Mouse (Mus musculus): ENCODE results near the gene Ugt3a1. TPM values are rescaled to one million over a fixed set of nuclear protein-coding genes. Genes with fewer than 3 reads are reported as not detected.
"Not testable (repeated sequence)": the region's sequence is repeated elsewhere in the genome, so short reads cannot be mapped to it uniquely, and the experiment has no call there.

The Ugt3a1 gene
- polyA plus RNA-seq (2014; fragmentation: Nextera tagmentation; extraction: Ambion mirVana) = not detected in 2 replicates

DNA sequence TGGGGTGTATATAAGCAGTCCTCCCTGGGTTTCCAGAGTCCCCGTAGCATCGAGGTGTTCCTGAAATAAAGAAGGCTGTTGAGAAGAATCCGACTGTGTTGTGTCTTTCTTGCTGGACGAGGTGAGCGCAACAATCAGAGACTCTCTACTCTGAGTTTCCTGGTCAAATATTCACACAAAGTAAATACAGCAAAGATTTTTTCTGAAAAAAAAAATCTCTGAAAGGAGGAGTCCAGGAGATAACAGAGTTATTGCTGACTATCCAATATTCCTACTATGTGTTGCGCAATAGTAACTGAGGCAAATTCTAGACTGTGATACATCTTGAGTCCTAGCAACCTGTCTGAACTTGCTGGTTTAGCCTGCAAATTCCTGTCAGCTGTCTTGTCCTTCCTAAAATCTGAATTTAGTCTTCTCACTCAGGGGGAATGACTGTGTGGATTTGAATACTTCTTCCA, at the start of gene Ugt3a1:
Ugt3a1 (plus strand) TSS at position 51 of the 458 bp plus-strand sequence.
- Histone ChIP-seq H3K4me2 (replicated peaks; ENCODE audit: low read depth, low read length) (no peak within 1 kb of the TSS), H3K27ac (ENCODE audit: low read length) (no peak within 1 kb of the TSS), H3K27me3 (ENCODE audit: control insufficient read depth, insufficient read depth, low read length) (no peaks in the 10 kb centered on the region), H3K4me1 (ENCODE audit: control insufficient read depth, insufficient read depth, low read length) (no peaks in the 10 kb centered on the region), H3K4me3 (ENCODE audit: low read depth, low read length) (no peak within 1 kb of the TSS), H3K9ac (replicated peaks; ENCODE audit: low read depth, low read length) (no peak within 1 kb of the TSS), H3K36me3 (ENCODE audit: control insufficient read depth, insufficient read depth, low read length) (no peaks in the 10 kb centered on the region), H3K9me3 (ENCODE audit: control insufficient read depth, low read depth, low read length) (no peaks in the 10 kb centered on the region)
- ATAC-seq (ENCODE audit: insufficient number of reproducible peaks, insufficient read depth, low FRiP score, low read depth) = no peak
- WGBS = 87% methylated on average over 6 of the region's 6 CpGs

DNA sequence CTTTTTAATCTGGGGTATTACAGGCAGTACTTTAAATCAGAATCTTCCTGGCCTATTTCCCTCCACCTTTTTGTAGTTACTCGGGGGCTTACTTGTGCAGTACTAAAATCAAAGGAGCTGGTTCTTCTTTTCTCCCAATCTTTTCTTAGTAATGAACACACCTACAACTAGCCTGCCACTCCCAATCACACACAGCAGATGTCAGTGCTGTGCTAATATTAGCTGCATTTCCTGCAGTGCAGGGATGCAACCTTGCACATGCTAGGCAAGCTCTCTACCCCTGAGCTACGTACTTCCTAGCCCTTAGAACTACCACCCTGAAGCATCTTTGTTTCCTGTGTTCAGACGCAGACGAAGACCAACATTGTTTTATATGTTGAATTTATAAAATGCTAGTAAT, 45.8 kb upstream of the Ugt3a1 start:
- H3K9ac ChIP-seq (replicated peaks; ENCODE audit: low read depth, low read length); ATAC-seq (ENCODE audit: insufficient number of reproducible peaks, insufficient read depth, low FRiP score, low read depth); H3K27me3 ChIP-seq (ENCODE audit: control insufficient read depth, insufficient read depth, low read length); H3K27ac ChIP-seq (ENCODE audit: low read length); H3K4me2 ChIP-seq (replicated peaks; ENCODE audit: low read depth, low read length); H3K4me3 ChIP-seq (ENCODE audit: low read depth, low read length); H3K9me3 ChIP-seq (ENCODE audit: control insufficient read depth, low read depth, low read length); H3K36me3 ChIP-seq (ENCODE audit: control insufficient read depth, insufficient read depth, low read length); H3K4me1 ChIP-seq (ENCODE audit: control insufficient read depth, insufficient read depth, low read length): not testable (repeated sequence)
- 69% methylated on average over 4 of the region's 4 CpGs for WGBS

DNA sequence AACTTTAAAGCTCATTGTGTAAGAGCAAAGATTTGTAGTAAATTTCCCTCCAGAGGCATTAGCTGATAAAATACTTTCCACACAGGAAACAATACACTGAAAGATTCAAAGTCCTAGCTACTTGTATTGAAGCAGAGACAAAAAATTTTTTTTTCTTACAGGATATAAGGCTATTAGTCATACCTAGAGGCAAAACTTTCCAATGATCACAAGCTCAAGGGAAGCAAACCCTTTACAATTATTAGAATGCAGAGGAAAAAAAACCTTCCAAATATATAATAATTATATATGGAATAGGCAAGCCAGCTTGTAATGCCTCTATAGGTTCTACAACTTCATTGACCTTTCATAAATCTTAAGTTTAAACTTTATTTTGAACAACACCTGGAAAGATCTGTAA, 30.3 kb upstream of the Ugt3a1 start:
- H3K9me3 ChIP-seq (ENCODE audit: control insufficient read depth, low read depth, low read length) = no peaks in the 10 kb centered on the region
- no peak for ATAC-seq (ENCODE audit: insufficient number of reproducible peaks, insufficient read depth, low FRiP score, low read depth)
- H3K36me3 ChIP-seq (ENCODE audit: control insufficient read depth, insufficient read depth, low read length) = no peaks in the 10 kb centered on the region
- H3K4me1 ChIP-seq (ENCODE audit: control insufficient read depth, insufficient read depth, low read length) = no peaks in the 10 kb centered on the region
- H3K9ac ChIP-seq (replicated peaks; ENCODE audit: low read depth, low read length) = no peak overlapping the region
- H3K27ac ChIP-seq (ENCODE audit: low read length) = no peak overlapping the region
- no peak overlapping the region for H3K4me2 ChIP-seq (replicated peaks; ENCODE audit: low read depth, low read length)
- no peaks in the 10 kb centered on the region for H3K27me3 ChIP-seq (ENCODE audit: control insufficient read depth, insufficient read depth, low read length)
- no peak overlapping the region for H3K4me3 ChIP-seq (ENCODE audit: low read depth, low read length)

DNA sequence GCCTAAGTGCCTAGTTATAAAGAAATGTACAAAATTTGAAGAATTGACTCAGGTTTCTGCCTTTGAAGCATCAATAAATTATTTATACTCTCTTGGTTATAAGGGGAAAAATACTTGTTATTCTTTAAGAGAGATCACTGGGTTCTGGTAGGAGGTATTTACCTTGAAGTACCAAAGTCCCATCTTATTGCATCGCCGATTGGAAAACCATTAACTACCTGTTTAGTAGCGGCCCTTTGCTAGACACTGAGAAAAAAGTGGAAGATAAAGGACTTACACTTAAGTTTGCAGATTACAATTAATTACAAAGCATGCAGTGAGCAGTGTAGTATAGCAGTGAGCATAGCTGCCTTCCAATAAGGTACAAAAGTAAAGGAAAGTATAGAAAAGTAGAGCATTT, 23.8 kb upstream of the Ugt3a1 start:
- Histone ChIP-seq H3K4me2 (replicated peaks; ENCODE audit: low read depth, low read length) (no peak overlapping the region), H3K9me3 (ENCODE audit: control insufficient read depth, low read depth, low read length) (no peaks in the 10 kb centered on the region), H3K4me3 (ENCODE audit: low read depth, low read length) (no peak overlapping the region), H3K4me1 (ENCODE audit: control insufficient read depth, insufficient read depth, low read length) (no peaks in the 10 kb centered on the region), H3K9ac (replicated peaks; ENCODE audit: low read depth, low read length) (no peak overlapping the region), H3K36me3 (ENCODE audit: control insufficient read depth, insufficient read depth, low read length) (no peaks in the 10 kb centered on the region), H3K27ac (ENCODE audit: low read length) (no peak overlapping the region), H3K27me3 (ENCODE audit: control insufficient read depth, insufficient read depth, low read length) (no peaks in the 10 kb centered on the region)
- no peak for ATAC-seq (ENCODE audit: insufficient number of reproducible peaks, insufficient read depth, low FRiP score, low read depth)
- WGBS = 94% methylated on average over 3 of the region's 3 CpGs

DNA sequence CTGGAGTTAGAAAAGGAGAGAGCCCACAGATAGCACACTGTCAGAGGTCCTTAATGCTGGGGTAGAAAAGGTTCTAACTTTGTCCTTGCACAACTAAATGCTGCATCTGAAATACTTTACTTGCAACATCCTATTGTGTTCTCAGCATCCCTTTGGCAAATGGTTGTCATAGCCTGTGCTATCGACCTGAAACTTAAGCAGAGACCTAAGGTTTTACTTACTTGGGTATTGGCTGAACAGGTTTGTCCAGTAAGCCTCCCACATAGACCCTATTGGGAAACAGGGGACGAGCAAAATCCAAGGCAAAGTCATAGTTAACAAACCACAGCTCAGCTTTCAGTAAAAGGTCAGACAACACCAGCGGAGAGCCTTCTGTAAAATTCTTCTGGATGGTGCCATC, 16.1 kb upstream of the Ugt3a1 start:
- Histone ChIP-seq H3K4me2 (replicated peaks; ENCODE audit: low read depth, low read length) (no peak overlapping the region), H3K9me3 (ENCODE audit: control insufficient read depth, low read depth, low read length) (no peaks in the 10 kb centered on the region), H3K27me3 (ENCODE audit: control insufficient read depth, insufficient read depth, low read length) (no peaks in the 10 kb centered on the region), H3K36me3 (ENCODE audit: control insufficient read depth, insufficient read depth, low read length) (no peaks in the 10 kb centered on the region), H3K4me1 (ENCODE audit: control insufficient read depth, insufficient read depth, low read length) (no peaks in the 10 kb centered on the region), H3K9ac (replicated peaks; ENCODE audit: low read depth, low read length) (no peak overlapping the region), H3K27ac (ENCODE audit: low read length) (no peak overlapping the region), H3K4me3 (ENCODE audit: low read depth, low read length) (no peak overlapping the region)
- 78% methylated on average over 3 of the region's 3 CpGs for WGBS
- no peak for ATAC-seq (ENCODE audit: insufficient number of reproducible peaks, insufficient read depth, low FRiP score, low read depth)

DNA sequence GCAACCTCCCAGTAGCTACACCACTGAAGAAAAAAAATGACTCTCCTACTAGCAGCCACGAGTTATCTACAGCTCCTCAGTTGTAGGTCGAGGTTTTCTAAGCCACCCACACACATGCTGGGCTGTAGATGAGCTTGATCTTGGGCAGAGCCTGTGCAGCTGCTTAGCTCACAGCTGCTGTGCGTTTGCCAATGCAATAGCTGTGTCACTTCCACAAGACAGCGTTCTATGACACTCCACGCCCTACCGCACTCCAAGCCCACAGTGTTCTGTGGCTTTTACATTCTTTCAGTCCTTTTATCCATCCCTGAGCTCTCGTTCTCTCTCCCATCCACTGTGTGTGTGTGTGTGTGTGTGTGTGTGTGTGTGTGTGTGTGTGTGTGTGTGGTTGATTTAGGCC, 4.8 kb upstream of the Ugt3a1 start:
- Histone ChIP-seq H3K36me3 (ENCODE audit: control insufficient read depth, insufficient read depth, low read length) (no peaks in the 10 kb centered on the region), H3K4me1 (ENCODE audit: control insufficient read depth, insufficient read depth, low read length) (no peaks in the 10 kb centered on the region), H3K4me2 (replicated peaks; ENCODE audit: low read depth, low read length) (no peak overlapping the region), H3K27ac (ENCODE audit: low read length) (no peak overlapping the region), H3K9me3 (ENCODE audit: control insufficient read depth, low read depth, low read length) (no peaks in the 10 kb centered on the region), H3K9ac (replicated peaks; ENCODE audit: low read depth, low read length) (no peak overlapping the region), H3K4me3 (ENCODE audit: low read depth, low read length) (no peak overlapping the region), H3K27me3 (ENCODE audit: control insufficient read depth, insufficient read depth, low read length) (no peaks in the 10 kb centered on the region)
- no peak for ATAC-seq (ENCODE audit: insufficient number of reproducible peaks, insufficient read depth, low FRiP score, low read depth)
- 71% methylated on average over 7 of the region's 7 CpGs for WGBS

DNA sequence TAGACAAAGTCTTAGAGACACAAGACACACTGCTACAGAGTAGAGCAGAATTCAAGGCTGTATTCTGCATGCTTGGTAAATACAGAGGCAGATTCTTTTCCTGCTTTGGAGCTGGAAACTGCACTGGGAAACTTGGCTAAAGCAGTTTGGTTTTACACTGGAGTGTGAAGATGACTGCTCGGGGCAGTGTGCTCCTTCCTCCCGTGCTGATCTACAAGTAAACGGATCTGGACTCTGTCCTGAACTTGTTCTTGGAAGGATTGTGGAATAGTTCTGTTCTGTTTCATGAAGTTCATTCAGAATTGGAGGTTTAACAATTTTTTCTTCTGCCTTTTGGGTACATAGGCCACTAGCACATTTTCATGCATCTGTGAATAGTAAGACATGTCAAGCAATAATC, 2.3 kb downstream of the Ugt3a1 start:
- 74% methylated on average over 3 of the region's 3 CpGs for WGBS
- ATAC-seq (ENCODE audit: insufficient number of reproducible peaks, insufficient read depth, low FRiP score, low read depth) = no peak
- no peak overlapping the region for H3K9ac ChIP-seq (replicated peaks; ENCODE audit: low read depth, low read length)
- H3K36me3 ChIP-seq (ENCODE audit: control insufficient read depth, insufficient read depth, low read length) = no peaks in the 10 kb centered on the region
- no peaks in the 10 kb centered on the region for H3K9me3 ChIP-seq (ENCODE audit: control insufficient read depth, low read depth, low read length)
- no peaks in the 10 kb centered on the region for H3K4me1 ChIP-seq (ENCODE audit: control insufficient read depth, insufficient read depth, low read length)
- no peak overlapping the region for H3K27ac ChIP-seq (ENCODE audit: low read length)
- H3K4me3 ChIP-seq (ENCODE audit: low read depth, low read length) = no peak overlapping the region
- no peak overlapping the region for H3K4me2 ChIP-seq (replicated peaks; ENCODE audit: low read depth, low read length)
- H3K27me3 ChIP-seq (ENCODE audit: control insufficient read depth, insufficient read depth, low read length) = no peaks in the 10 kb centered on the region

DNA sequence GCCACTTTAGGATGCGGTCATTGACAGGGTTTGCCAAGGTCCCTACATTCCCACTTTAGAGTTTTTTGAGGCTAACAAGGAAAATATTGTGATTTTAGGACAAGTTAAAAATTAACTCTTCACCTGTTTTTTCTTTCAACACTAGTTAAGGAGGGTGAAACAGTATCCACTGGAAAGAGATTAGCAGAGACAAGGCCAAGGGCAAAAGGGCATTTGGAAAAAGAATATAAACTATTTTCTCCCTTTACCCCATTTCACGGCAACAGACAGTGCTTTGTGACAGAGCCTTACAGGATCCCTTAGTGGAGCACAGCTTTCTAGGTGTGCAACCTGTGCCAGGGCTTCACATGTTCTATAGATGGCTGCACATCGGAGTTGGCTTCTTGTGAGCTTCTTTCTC, 2.9 kb downstream of the Ugt3a1 start:
- H3K4me2 ChIP-seq (replicated peaks; ENCODE audit: low read depth, low read length) = no peak overlapping the region
- no peaks in the 10 kb centered on the region for H3K27me3 ChIP-seq (ENCODE audit: control insufficient read depth, insufficient read depth, low read length)
- H3K4me3 ChIP-seq (ENCODE audit: low read depth, low read length) = no peak overlapping the region
- H3K4me1 ChIP-seq (ENCODE audit: control insufficient read depth, insufficient read depth, low read length) = no peaks in the 10 kb centered on the region
- WGBS = 74% methylated on average over 3 of the region's 3 CpGs
- no peak overlapping the region for H3K27ac ChIP-seq (ENCODE audit: low read length)
- ATAC-seq (ENCODE audit: insufficient number of reproducible peaks, insufficient read depth, low FRiP score, low read depth) = no peak
- H3K36me3 ChIP-seq (ENCODE audit: control insufficient read depth, insufficient read depth, low read length) = no peaks in the 10 kb centered on the region
- no peak overlapping the region for H3K9ac ChIP-seq (replicated peaks; ENCODE audit: low read depth, low read length)
- H3K9me3 ChIP-seq (ENCODE audit: control insufficient read depth, low read depth, low read length) = no peaks in the 10 kb centered on the region

DNA sequence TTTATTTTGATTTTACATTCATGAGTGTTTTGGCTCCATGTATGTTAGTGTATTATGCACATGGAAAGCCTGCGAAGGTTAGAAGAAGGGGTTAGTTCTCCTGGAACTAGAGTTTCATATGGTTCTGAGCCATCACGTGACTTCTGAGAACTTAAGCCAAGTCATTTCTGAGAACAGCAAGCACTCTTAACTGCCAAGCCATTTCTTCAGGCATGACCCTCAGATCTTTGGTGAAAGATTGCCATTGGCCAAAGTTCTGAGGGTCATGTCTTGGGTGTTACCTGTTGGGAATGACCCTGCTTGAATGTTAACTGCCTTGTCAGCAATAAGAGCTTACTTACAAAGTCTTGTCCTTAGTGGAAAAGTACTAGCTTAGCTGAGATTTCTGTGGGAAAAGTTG, 6.5 kb downstream of the Ugt3a1 start:
- Histone ChIP-seq H3K4me3 (ENCODE audit: low read depth, low read length) (no peak overlapping the region), H3K36me3 (ENCODE audit: control insufficient read depth, insufficient read depth, low read length) (no peaks in the 10 kb centered on the region), H3K9ac (replicated peaks; ENCODE audit: low read depth, low read length) (no peak overlapping the region), H3K27me3 (ENCODE audit: control insufficient read depth, insufficient read depth, low read length) (no peaks in the 10 kb centered on the region), H3K9me3 (ENCODE audit: control insufficient read depth, low read depth, low read length) (no peaks in the 10 kb centered on the region), H3K4me1 (ENCODE audit: control insufficient read depth, insufficient read depth, low read length) (no peaks in the 10 kb centered on the region), H3K27ac (ENCODE audit: low read length) (no peak overlapping the region), H3K4me2 (replicated peaks; ENCODE audit: low read depth, low read length) (no peak overlapping the region)
- WGBS = 90% methylated on average over 2 of the region's 2 CpGs
- ATAC-seq (ENCODE audit: insufficient number of reproducible peaks, insufficient read depth, low FRiP score, low read depth) = no peak
